Mouse (Mus musculus) CH12.LX (cell line): ENCODE results near the gene Acvrl1.

Experiments used
- CTCF ChIP-seq, 2 experiments: IDR thresholded peaks in 1 of 2; conservative IDR thresholded peaks in 1 of 2; 2 replicates each; pipeline ENCODE4 v1.5.1; 2011 to 2012; ENCODE audit warnings: low read depth in 2 of 2, low read length in 2 of 2, improper control_type of control experiment in 1 of 2, inconsistent platforms in 1 of 2, mild to moderate bottlenecking in 1 of 2, moderate library complexity in 1 of 2
- PAX5 ChIP-seq: IDR thresholded peaks from 2 replicates; pipeline ENCODE4 v1.6.1; 2012; ENCODE audit warnings: low read length, inconsistent platforms, mixed read lengths

GRCm38 (mm10) chr15:101129412-101129811, 1.1 kb downstream of the Acvrl1 start:
- TF ChIP-seq PAX5 (no peak), CTCF (conservative IDR thresholded peaks at IDR 0.05 in 1 of 2, IDR thresholded peaks at IDR 0.05 in 1 of 2; ENCODE audit: low read depth in 2 of 2, low read length in 2 of 2) (no peak)
